Mouse (Mus musculus) embryonic fibroblast, embryonic 13.5 days (primary cell): ENCODE results near the gene Slc25a54.

Experiments
- CTCF ChIP-seq: IDR thresholded peaks from 2 replicates; pipeline ENCODE4 v1.5.1; 2011; ENCODE audit warnings: mild to moderate bottlenecking, control low read depth, low read length, moderate library complexity, borderline replicate concordance; ENCODE audit not compliant: insufficient read depth
- POLR2A ChIP-seq: IDR thresholded peaks from 2 replicates; pipeline ENCODE4 v1.6.1; 2011; ENCODE audit warnings: low read depth, mild to moderate bottlenecking, control low read depth, low read length, moderate library complexity

DNA sequence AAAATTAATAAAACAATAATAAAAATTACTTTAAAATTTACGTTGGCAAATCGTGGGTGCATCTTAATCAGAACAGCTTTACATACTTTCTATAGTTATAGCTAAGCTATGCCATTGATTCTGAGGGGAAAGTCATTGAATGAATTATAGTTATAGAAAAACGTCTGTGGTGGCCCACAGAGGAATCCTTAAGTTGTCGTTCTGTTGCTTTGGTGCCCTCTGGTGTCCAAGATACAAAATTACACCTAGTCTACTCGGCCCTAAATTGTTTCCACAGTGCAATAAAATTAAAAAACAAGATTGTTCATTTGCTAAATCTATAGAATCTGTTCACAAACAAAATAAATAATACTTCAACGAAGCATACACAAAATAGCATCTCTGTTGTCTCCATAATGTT lies 17.3 kb upstream of the Slc25a54 start:
- TF ChIP-seq CTCF (no peak), POLR2A (no peak)
